Mouse (Mus musculus) liver (tissue): ENCODE results near the gene Fam8a1.

ENCODE experiments used
- DNase-seq: peaks from one replicate; pipeline ENCODE4 v3.0.0-alpha.2; 2020; ENCODE audit warnings: mixed read lengths

The Fam8a1 gene

GRCm38 (mm10) chr13:46669048-46669619 is at the start of gene Fam8a1:
Gene Fam8a1, plus strand, starts transcription at chr13:46669522.
- DNase-seq: peak; percentile 93

- peak; percentile 19 for DNase-seq
Measured at GRCm38 (mm10) chr13:46619633-46620032, 49.7 kb upstream of the Fam8a1 start.

- DNase-seq: no peak
Measured at GRCm38 (mm10) chr13:46620964-46621757, 48.2 kb upstream of the Fam8a1 start.

GRCm38 (mm10) chr13:46626608-46627007 is 42.7 kb upstream of the Fam8a1 start:
- no peak for DNase-seq

GRCm38 (mm10) chr13:46627841-46628240 is 41.5 kb upstream of the Fam8a1 start:
- no peak for DNase-seq

GRCm38 (mm10) chr13:46629391-46629790 is 39.9 kb upstream of the Fam8a1 start:
- no peak for DNase-seq

- no peak for DNase-seq
Measured at GRCm38 (mm10) chr13:46632796-46633195, 36.5 kb upstream of the Fam8a1 start.

GRCm38 (mm10) chr13:46633320-46634132 is 35.8 kb upstream of the Fam8a1 start:
- DNase-seq: no peak

- DNase-seq: peak; percentile 40
Measured at GRCm38 (mm10) chr13:46634133-46634488, 35.2 kb upstream of the Fam8a1 start.

- DNase-seq: no peak
Measured at GRCm38 (mm10) chr13:46640608-46641468, 28.5 kb upstream of the Fam8a1 start.

- peak; percentile 26 for DNase-seq
Measured at GRCm38 (mm10) chr13:46642318-46642717, 27.0 kb upstream of the Fam8a1 start.

- no peak for DNase-seq
Measured at GRCm38 (mm10) chr13:46644175-46644574, 25.1 kb upstream of the Fam8a1 start.

GRCm38 (mm10) chr13:46645476-46645875 is 23.8 kb upstream of the Fam8a1 start:
- DNase-seq: no peak

- DNase-seq: no peak
Measured at GRCm38 (mm10) chr13:46651853-46652252, 17.5 kb upstream of the Fam8a1 start.

GRCm38 (mm10) chr13:46652671-46653070 is 16.7 kb upstream of the Fam8a1 start:
- no peak for DNase-seq

- no peak for DNase-seq
Measured at GRCm38 (mm10) chr13:46653671-46654070, 15.7 kb upstream of the Fam8a1 start.

GRCm38 (mm10) chr13:46654566-46654965 is 14.8 kb upstream of the Fam8a1 start:
- DNase-seq: no peak

- DNase-seq: no peak
Measured at GRCm38 (mm10) chr13:46659211-46659610, 10.1 kb upstream of the Fam8a1 start.

- DNase-seq: no peak
Measured at GRCm38 (mm10) chr13:46663461-46663964, 5.8 kb upstream of the Fam8a1 start.

GRCm38 (mm10) chr13:46669620-46670271 is 424 bp downstream of the Fam8a1 start:
- peak; percentile 41 for DNase-seq

GRCm38 (mm10) chr13:46670514-46670913 is 1.2 kb downstream of the Fam8a1 start:
- DNase-seq: peak; percentile 27

- no peak for DNase-seq
Measured at GRCm38 (mm10) chr13:46674601-46675000, 5.3 kb downstream of the Fam8a1 start.
